Mouse (Mus musculus) ES-Bruce4 (cell line): ENCODE results near the gene Arhgef17. TPM values are rescaled to one million over a fixed set of nuclear protein-coding genes. Genes with fewer than 3 reads are reported as not detected.

Source experiments
- H3K27ac ChIP-seq: 2 replicates; pipeline ENCODE4 v1.5.1; 2012; ENCODE audit warnings: low read length, inconsistent platforms; ENCODE audit not compliant: insufficient read depth
- H3K27me3 ChIP-seq: 2 replicates; pipeline ENCODE4 v1.6.1; 2012; ENCODE audit warnings: mild to moderate bottlenecking, low read length, inconsistent platforms; ENCODE audit not compliant: control insufficient read depth, poor library complexity, insufficient read depth, severe bottlenecking
- H3K36me3 ChIP-seq: 2 replicates; pipeline ENCODE4 v1.6.1; 2012; ENCODE audit warnings: inconsistent platforms, mild to moderate bottlenecking, low read length, moderate library complexity; ENCODE audit not compliant: control insufficient read depth, poor library complexity, insufficient read depth, severe bottlenecking
- H3K4me1 ChIP-seq: one replicate; pipeline ENCODE4 v1.8.1; 2011; ENCODE audit warnings: low read length; ENCODE audit not compliant: control insufficient read depth, insufficient read depth
- H3K4me3 ChIP-seq: 2 replicates; pipeline ENCODE4 v1.5.1; 2011; ENCODE audit warnings: low read depth, mild to moderate bottlenecking, low read length
- H3K9ac ChIP-seq: 2 replicates; pipeline ENCODE4 v1.6.1; 2012; ENCODE audit warnings: low read depth, mild to moderate bottlenecking, inconsistent platforms; ENCODE audit not compliant: poor library complexity, severe bottlenecking
- H3K9me3 ChIP-seq: replicated peaks from 2 replicates; pipeline ENCODE4 v1.6.1; 2012; ENCODE audit warnings: mild to moderate bottlenecking, low read length, inconsistent platforms; ENCODE audit not compliant: control insufficient read depth, poor library complexity, insufficient read depth, severe bottlenecking
- CTCF ChIP-seq: IDR thresholded peaks from one replicate; pipeline ENCODE4 v1.8.1; 2011; ENCODE audit warnings: low read depth, low read length
- EP300 ChIP-seq: IDR thresholded peaks from 2 replicates; pipeline ENCODE4 v1.6.1; 2011; ENCODE audit warnings: low read depth, low read length; ENCODE audit not compliant: insufficient read depth
- POLR2A ChIP-seq: IDR thresholded peaks from one replicate; pipeline ENCODE4 v1.8.1; 2011; ENCODE audit warnings: low read length; ENCODE audit not compliant: insufficient read depth
- polyA plus RNA-seq: library from polyadenylated mRNA; stranded (reverse); fragments of >200 nt; gene quantifications from 2 replicates; pipeline ENCODE4 v1.2.4, GENCODE M21; 2011; ENCODE audit warnings: low read depth; ENCODE audit not compliant: missing spikeins, insufficient read depth, insufficient read length

The Arhgef17 gene
- polyA plus RNA-seq, 1 experiment: 21.0 TPM

GRCm38 (mm10) chr7:100938106-100938505, 6.2 kb upstream of the Arhgef17 start:
- no peaks in the 10 kb centered on the region for H3K4me1 ChIP-seq
- H3K36me3 ChIP-seq: no peaks in the 10 kb centered on the region
- H3K9ac ChIP-seq: no peak overlapping the region
- TF ChIP-seq CTCF (no peak), POLR2A (no peak), EP300 (no peak)
- H3K27ac ChIP-seq: no peak overlapping the region
- H3K4me3 ChIP-seq: peak overlapping the region; percentile 54
- H3K27me3 ChIP-seq: no peaks in the 10 kb centered on the region
- H3K9me3 ChIP-seq: no peaks in the 10 kb centered on the region

DNA sequence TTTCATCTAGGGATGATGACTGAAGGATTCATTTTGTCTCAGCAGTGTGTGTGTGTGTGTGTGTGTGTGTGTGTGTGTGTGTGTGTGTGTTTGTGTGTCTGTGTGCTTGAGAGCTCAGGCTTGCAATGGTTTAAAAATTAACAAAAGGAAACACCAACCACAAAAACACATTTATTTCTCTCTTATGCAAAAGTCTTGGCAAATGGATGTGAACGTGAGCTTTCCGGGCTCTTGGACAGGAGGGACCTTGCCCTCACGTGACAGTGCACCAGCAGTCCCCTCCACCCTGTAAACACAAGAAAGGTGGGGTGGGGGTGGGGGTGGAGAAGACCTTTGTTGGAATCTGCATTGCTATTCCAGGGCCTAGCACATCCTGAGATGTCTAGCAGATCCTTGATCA, 5.6 kb upstream of the Arhgef17 start:
- Histone ChIP-seq H3K4me1 (no peaks in the 10 kb centered on the region), H3K9ac (no peak overlapping the region), H3K36me3 (no peaks in the 10 kb centered on the region), H3K27ac (no peak overlapping the region), H3K9me3 (no peaks in the 10 kb centered on the region), H3K27me3 (no peaks in the 10 kb centered on the region), H3K4me3 (no peak overlapping the region)
- TF ChIP-seq EP300 (no peak), POLR2A (no peak), CTCF (no peak)

- peaks cover under 1% of the 10 kb centered on the region for H3K4me1 ChIP-seq
- no peak overlapping the region for H3K4me3 ChIP-seq
- no peaks in the 10 kb centered on the region for H3K27me3 ChIP-seq
- no peaks in the 10 kb centered on the region for H3K36me3 ChIP-seq
- no peak overlapping the region for H3K9ac ChIP-seq
- H3K27ac ChIP-seq: no peak overlapping the region
- no peaks in the 10 kb centered on the region for H3K9me3 ChIP-seq
- TF ChIP-seq POLR2A: no peak
- TF ChIP-seq CTCF: no peak
- no peak for TF ChIP-seq EP300
Observed at GRCm38 (mm10) chr7:100933520-100933919, 1.6 kb upstream of the Arhgef17 start.

GRCm38 (mm10) chr7:100932481-100933007, 637 bp upstream of the Arhgef17 start:
- Histone ChIP-seq H3K27me3 (no peaks in the 10 kb centered on the region), H3K9ac (peak overlapping the region; percentile 95), H3K9me3 (no peaks in the 10 kb centered on the region), H3K4me1 (peaks cover 1% of the 10 kb centered on the region), H3K36me3 (no peaks in the 10 kb centered on the region), H3K4me3 (peak overlapping the region; percentile 58), H3K27ac (peak overlapping the region; percentile 47)
- TF ChIP-seq CTCF (peak; percentile 67), POLR2A (no peak), EP300 (no peak)

DNA sequence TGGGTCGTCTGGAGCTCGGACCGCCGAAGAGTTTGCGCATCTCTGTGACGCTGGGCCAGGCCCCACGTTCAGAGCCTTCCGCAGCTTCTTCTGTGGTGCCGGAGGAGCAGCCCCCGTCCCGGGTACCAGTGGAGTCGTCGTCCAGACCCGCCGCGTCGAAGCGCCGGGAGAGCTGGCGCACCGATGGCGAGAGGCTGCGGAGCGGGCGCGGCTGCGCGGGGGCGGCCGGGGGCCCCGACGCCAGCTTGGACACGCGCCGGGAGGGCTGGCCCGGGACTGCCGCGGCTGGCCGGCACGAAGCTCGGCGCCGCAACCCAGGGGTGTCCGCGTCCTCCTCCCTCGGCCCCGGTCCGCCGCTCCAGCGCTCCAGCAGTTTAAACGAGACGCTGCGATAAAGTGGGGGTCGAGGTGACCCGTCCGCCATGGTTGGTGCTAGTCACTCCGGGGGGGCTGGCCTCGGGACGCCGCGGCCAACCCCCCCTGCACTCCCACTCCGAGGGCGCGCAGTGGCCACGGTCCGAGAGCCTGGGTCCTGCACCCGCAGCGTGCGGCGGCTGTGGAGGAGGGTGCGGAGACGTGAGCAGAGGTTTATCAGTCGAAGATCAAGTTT, 486 bp downstream of the Arhgef17 start:
- H3K36me3 ChIP-seq: no peaks in the 10 kb centered on the region
- no peaks in the 10 kb centered on the region for H3K9me3 ChIP-seq
- H3K27me3 ChIP-seq: no peaks in the 10 kb centered on the region
- peaks cover 1% of the 10 kb centered on the region for H3K4me1 ChIP-seq
- peak overlapping the region; percentile 52 for H3K27ac ChIP-seq
- peak overlapping the region; percentile 95 for H3K9ac ChIP-seq
- TF ChIP-seq CTCF (no peak), POLR2A (no peak), EP300 (no peak)
- H3K4me3 ChIP-seq: peak overlapping the region; percentile 66

GRCm38 (mm10) chr7:100930619-100931315, 1.1 kb downstream of the Arhgef17 start:
- no peak for TF ChIP-seq EP300
- no peak for TF ChIP-seq POLR2A
- TF ChIP-seq CTCF: no peak
- no peaks in the 10 kb centered on the region for H3K36me3 ChIP-seq

More at GRCm38 (mm10) chr7:100930619-100931315, 1.1 kb downstream of the Arhgef17 start:
- Histone ChIP-seq H3K4me1 (peaks cover 1% of the 10 kb centered on the region), H3K4me3 (peak overlapping the region; percentile 66), H3K27ac (no peak overlapping the region), H3K9ac (peak overlapping the region; percentile 95), H3K27me3 (no peaks in the 10 kb centered on the region), H3K9me3 (no peaks in the 10 kb centered on the region)
